Mouse (Mus musculus) frontal cortex, postnatal 14 days (tissue): ENCODE measurements at regions not wholly inside any gene's neighbourhood (a gene's known extent, or its start where the extent isn't known, plus 50 kb on each side); places are given as distances from the start of the nearest gene placed in this dataset.
A peak's percentile ranks its signal among the peaks of the same experiment; 100 is the strongest.

Experiments
- DNase-seq, 2 experiments: peaks; one replicate each; pipeline ENCODE4 v3.0.0; 2022; ENCODE audit warnings: low spot score in 2 of 2

GRCm38 (mm10) chr2:33983112-33983748 is 95.5 kb upstream of the Mvb12b start:
- DNase-seq: no peak

- DNase-seq: no peak
Observed at GRCm38 (mm10) chr2:33981936-33982335, 94.2 kb upstream of the Mvb12b start.

- no peak for DNase-seq
Observed at GRCm38 (mm10) chr2:33981321-33981720, 93.6 kb upstream of the Mvb12b start.

- DNase-seq: no peak
Observed at GRCm38 (mm10) chr2:33980884-33981283, 93.1 kb upstream of the Mvb12b start.

DNA sequence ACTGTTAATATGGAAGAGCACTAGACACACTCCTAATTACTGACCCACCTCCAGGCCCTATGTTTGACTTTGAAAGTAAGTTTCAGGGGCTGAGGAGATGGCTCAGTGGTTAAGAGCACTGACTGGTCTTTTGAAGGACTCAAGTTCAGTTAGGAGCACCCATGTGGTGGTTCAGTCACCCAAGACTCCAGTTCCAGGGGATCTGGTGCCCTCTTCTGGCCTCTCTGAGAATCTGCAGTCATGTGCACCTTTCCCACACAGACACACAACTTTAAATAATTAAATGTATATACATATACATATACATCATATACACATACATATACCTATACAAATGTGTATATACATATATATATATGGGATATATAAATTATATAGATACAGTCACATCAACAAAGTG is 91.5 kb upstream of the Mvb12b start:
- DNase-seq: no peak

DNA sequence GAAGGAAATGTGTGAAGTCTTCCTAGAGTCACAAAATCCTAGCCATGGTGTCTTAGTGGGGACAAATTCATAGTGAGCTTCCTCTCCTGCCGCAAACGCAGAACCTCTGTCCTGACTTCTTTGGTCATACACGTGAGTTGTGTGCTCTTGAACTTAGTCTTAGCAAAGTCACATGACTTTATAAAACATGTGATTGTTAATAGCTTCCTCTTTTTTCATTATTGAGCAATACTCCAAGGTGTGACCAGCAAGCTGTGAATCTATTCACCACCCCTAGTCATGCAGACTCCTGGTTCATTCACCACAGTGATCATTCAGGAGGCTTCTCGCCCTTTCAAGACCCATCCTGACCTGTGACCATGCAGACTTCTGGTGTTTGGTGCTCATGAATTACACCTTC is 90.8 kb upstream of the Mvb12b start:
- DNase-seq: no peak

- no peak for DNase-seq
Observed at GRCm38 (mm10) chr2:33977576-33978352, 90.0 kb upstream of the Mvb12b start.

- DNase-seq: no peak
Observed at GRCm38 (mm10) chr2:33977151-33977550, 89.4 kb upstream of the Mvb12b start.

DNA sequence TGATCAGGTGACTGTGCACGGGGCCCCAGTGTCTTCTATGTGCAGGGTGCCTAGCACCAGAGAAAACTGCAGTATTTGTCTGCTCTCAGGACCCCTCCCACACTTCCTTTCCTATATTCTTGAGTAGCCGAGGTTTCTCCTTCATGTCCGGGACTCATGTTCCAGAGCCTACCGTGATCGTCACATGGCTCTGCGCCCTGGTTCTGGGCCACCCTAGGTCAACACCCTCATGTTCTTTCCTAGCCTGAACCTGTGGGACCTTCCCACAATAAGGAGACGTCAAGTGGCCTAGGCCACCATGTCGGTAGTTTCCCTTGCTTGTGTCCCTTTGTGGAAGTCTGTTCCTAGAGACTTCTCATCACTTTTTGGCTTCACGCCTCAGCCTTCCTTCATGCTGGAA is 88.4 kb upstream of the Mvb12b start:
- no peak for DNase-seq

- no peak for DNase-seq
Observed at GRCm38 (mm10) chr2:33975423-33976127, 87.8 kb upstream of the Mvb12b start.

DNA sequence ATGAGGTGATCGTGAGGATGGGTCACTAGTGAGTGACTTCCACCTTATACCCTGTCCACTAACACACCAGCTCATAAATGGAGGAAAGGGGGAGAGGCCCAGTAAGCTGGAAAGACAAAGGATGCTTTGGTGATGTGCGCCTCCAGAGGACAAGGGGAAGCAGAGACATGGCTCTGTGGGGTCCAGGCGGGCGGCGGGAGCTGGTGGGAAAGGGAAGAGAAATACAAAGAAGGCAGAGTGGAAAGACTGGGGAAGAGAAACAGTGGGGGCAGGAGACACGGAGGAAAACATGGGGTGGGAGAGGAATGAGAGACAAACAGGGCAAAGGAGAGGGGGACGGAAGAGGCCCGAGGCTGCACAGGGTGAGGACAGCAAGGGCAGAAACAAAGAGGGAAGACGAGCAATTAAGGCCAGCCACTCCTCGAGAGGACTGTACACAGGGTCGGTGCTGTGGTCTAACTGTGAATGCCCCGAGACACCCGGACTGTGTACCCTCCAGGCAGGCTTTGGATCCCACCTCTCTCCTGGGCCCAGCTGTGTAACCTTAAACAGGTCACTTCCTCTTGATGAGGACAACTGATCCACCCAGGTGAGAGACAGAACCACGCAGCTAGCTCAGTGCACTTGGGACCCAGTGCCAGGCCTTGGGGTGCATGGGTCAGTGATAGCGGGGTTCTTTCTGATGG is 87.1 kb upstream of the Mvb12b start:
- no peak for DNase-seq

GRCm38 (mm10) chr2:33974031-33974430 is 86.3 kb upstream of the Mvb12b start:
- DNase-seq: no peak

DNA sequence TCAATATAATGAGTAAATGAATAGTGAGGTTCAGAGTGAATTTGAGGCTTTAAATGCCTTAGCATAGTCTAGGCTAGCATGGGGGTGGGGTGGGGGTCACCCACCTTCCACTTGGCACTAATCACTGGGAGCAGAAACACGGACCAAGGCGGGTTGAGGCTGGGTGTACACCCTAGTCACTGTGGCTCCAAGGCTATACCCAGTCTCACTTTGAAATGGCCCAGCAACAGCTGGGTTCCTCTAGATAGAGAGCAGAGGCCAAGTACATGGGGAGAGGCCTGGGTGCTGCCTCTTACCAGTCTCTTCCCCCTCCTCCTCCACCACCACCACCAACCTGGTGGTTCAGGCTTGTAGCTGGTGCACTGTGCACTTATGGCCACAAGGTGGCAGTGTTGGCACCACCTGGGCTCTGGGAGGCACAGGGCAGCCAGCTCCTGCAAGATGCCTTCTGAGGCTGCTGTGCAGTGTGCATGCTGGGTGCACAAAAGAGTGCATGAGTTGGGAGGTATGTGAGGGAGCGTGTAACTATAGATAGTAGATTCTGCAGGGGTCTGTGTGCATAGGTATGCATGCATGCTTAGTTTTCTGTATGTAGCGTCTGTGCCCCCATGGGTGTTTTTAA is 85.6 kb upstream of the Mvb12b start:
- DNase-seq: peak; percentile 76 to 82

GRCm38 (mm10) chr2:33966984-33967421 is 79.3 kb upstream of the Mvb12b start:
- no peak for DNase-seq

- no peak for DNase-seq
Observed at GRCm38 (mm10) chr2:33966389-33966983, 78.7 kb upstream of the Mvb12b start.

DNA sequence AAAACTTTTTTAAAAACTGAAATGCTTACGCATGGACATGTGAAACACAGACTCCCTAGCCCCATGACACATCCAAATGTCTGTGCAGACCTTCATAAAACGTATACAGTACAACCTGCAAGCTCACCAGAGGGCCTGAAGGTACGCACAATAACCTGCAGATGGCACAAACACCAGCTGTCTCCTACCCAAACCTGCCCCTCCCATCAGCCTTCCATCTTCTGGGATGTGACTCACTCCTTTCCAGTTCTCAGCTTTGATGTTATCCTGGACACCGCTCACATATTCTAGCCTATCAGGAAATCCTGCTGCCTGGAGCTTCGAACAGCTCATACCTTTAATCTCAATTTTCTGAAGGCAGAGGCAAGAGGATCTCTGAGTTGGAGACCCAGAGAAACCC is 76.3 kb upstream of the Mvb12b start:
- DNase-seq: no peak

DNA sequence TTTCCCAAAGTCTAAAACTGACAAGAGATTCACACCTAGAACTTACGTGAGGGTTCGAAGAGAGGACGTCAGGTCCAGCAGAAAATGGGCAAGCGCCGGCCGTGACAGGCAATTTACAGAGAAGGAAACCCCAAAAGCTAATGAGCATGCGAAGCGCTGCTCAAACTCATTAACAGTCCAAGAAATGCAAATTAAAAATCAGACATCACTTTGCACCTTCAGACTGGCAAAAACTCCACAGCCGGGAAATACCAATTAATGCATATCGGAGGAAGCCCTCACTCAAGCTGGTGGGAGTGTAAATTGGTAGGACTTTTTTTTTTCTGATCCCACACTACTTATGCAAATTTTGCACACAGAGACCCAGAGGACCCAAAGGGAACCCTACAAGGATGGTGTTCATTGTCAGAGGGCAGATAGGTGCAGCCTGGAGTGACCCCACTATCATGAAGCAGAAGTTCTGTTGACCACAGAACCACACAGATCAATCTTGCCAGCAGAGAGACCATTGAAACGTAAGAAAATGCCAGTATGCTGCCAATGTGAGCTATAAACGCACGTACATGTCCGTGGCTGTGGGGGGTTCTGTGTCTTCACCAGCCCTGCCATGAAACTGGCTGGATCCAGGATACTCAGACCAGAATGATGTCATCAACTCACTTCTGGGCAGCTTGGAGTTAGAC is 74.8 kb upstream of the Mvb12b start:
- no peak for DNase-seq

- DNase-seq: no peak
Observed at GRCm38 (mm10) chr2:33961566-33961965, 73.8 kb upstream of the Mvb12b start.

GRCm38 (mm10) chr2:33957754-33958153 is 70.0 kb upstream of the Mvb12b start:
- no peak for DNase-seq

GRCm38 (mm10) chr2:33944301-33944700 is 56.6 kb upstream of the Mvb12b start:
- DNase-seq: no peak

DNA sequence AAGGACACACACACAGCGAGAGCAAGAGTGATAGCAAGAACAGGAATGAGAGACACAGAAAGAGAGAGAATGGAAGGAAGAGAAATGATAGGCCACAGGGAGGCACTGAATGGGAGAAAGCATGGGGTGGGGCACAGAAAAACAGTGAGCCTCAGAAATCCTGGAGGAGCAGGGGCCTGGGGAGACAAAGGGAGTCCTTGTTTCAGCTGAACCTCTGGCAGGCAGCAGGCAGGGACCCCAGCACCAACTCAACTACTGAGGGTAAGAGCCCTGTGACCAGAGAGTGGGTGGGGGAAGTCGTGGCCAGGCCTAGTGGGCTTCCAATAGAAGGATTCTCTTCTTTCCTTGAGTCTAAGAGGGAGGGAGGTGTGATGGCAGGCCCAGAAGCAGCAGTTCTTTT is 54.3 kb upstream of the Mvb12b start:
- DNase-seq: no peak
